Mouse (Mus musculus) intestine, embryonic 14.5 days (tissue): ENCODE data around the gene Tpp1. TPM values are rescaled to one million over a fixed set of nuclear protein-coding genes. Genes with fewer than 3 reads are reported as not detected.

Experiments used
- ATAC-seq: fragments of 200-750 bp; cut with Nextera tagmentation; replicated peaks from 2 replicates; pipeline ENCODE4 v1.8.0; 2017; ENCODE audit warnings: low read depth, moderate number of reproducible peaks, moderate TSS enrichment, moderate library complexity; ENCODE audit not compliant: low FRiP score, low TSS enrichment
- DNase-seq: peaks from one replicate; pipeline ENCODE4 v3.0.0-alpha.2; 2018; ENCODE audit warnings: low spot score
- H3K27ac ChIP-seq: fragments of 300-500 bp; sonication (generic); 2 replicates; pipeline ENCODE4 v1.5.1; 2014; ENCODE audit warnings: low read depth, mild to moderate bottlenecking, control low read depth
- H3K27me3 ChIP-seq: fragments of 300-500 bp; sonication (generic); replicated peaks from 2 replicates; pipeline ENCODE4 v1.6.1; 2014; ENCODE audit warnings: low read length, control low read depth; ENCODE audit not compliant: control insufficient read depth, insufficient read depth
- H3K36me3 ChIP-seq: fragments of 300-500 bp; sonication (generic); 2 replicates; pipeline ENCODE4 v1.6.1; 2014; ENCODE audit warnings: low read length, control low read depth; ENCODE audit not compliant: control insufficient read depth, insufficient read depth
- H3K4me1 ChIP-seq: fragments of 300-500 bp; sonication (generic); replicated peaks from 2 replicates; pipeline ENCODE4 v1.6.1; 2014; ENCODE audit warnings: low read length, control low read depth, mixed read lengths; ENCODE audit not compliant: control insufficient read depth, insufficient read depth
- H3K4me2 ChIP-seq: fragments of 300-500 bp; sonication (generic); 2 replicates; pipeline ENCODE4 v1.6.1; 2014; ENCODE audit warnings: low read length
- H3K4me3 ChIP-seq: fragments of 300-500 bp; sonication (generic); 2 replicates; pipeline ENCODE4 v1.5.1; 2014; ENCODE audit warnings: low read depth, low read length, control low read depth, mixed read lengths
- H3K9ac ChIP-seq: fragments of 300-500 bp; sonication (generic); 2 replicates; pipeline ENCODE4 v1.6.1; 2014; ENCODE audit warnings: mild to moderate bottlenecking, low read length
- H3K9me3 ChIP-seq: fragments of 300-500 bp; sonication (generic); 2 replicates; pipeline ENCODE4 v1.6.1; 2016; ENCODE audit warnings: low read length, control low read depth; ENCODE audit not compliant: control insufficient read depth
- WGBS: fragments of 180-500 bp; shearing (Covaris S2); extraction: QIAGEN DNeasy Blood & Tissue Kit; methylation state at CpG from one replicate; pipeline ENCODE4 v1.1.7; 2014; 5-methylcytosine and 5-hydroxymethylcytosine counted together
- polyA plus RNA-seq: library from polyadenylated mRNA; unstranded; fragments of >200 nt; fragmentation: Nextera tagmentation; extraction: Ambion mirVana; gene quantifications from 2 replicates; pipeline ENCODE4 v1.2.1, GENCODE M21; 2014

Tpp1 gene
- polyA plus RNA-seq, 1 experiment from 2014 or later = 74.1 TPM

DNA sequence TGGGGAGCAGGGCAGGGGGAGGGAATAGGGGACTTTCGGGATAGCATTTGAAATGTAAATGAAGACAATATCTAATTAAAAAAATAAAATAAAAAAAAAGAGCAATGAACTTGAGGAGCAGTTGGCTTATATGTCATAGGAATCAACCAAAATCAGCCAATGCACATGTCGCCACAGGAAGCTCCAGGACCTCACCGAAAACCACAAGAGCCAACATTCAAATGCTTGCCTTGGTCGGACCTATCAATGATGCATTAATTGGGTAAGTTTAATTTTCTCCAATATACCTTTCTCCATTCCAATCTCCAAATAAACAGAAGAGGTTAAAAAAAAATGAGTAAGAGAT is 25.1 kb downstream of the Tpp1 start:
- peaks cover 34% of the 10 kb centered on the region for H3K36me3 ChIP-seq
- no peaks in the 10 kb centered on the region for H3K27me3 ChIP-seq
- 92% methylated on average over 4 of the region's 4 CpGs for WGBS
- H3K9me3 ChIP-seq = no peaks in the 10 kb centered on the region
- no peak overlapping the region for H3K4me3 ChIP-seq
- H3K27ac ChIP-seq = no peak overlapping the region
- no peak overlapping the region for H3K4me2 ChIP-seq
- ATAC-seq (no peak), DNase-seq (no peak)
- H3K9ac ChIP-seq = no peak overlapping the region
- no peaks in the 10 kb centered on the region for H3K4me1 ChIP-seq

DNA sequence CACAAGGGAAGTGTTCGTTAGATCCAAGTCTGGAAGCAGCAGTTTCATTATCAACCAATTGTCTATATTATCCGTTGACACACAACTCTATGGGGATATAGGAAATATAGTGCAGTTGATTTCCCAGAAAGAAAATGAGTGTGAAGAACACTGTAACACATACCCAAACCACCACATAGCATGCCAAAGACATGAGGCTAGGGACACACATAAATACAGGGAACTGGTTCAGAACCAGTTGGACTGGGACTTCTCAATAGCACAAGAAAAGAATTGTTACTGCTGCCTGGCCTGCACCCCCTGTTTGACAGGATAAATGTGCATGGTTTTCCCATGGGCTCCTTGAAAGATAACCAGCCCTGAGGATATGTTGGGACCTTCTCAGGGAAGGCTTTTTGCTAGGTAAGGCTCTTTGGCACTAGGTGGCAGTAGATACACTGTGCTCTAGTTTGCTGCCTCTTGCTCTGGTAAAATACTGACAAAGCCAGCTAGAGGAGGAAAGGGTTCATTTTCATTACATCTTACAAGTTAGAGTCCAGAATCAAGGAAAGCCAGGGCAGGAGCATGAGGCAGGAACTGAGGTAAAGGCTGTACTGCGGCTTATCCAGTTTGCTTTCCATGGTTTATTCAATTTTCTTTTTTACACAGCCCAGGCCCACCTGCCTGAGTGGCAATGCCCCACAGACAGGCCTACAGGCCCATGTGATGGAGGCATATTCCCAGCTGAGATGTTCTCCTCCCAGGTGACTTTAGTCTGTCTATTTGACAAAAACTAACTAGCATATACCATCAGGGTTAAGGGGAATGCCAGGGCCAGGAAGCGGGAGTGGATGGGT is 25.7 kb downstream of the Tpp1 start:
- Histone ChIP-seq H3K27me3 (no peaks in the 10 kb centered on the region), H3K27ac (no peak overlapping the region), H3K4me3 (no peak overlapping the region), H3K9me3 (no peaks in the 10 kb centered on the region), H3K4me1 (no peaks in the 10 kb centered on the region), H3K36me3 (peaks cover 28% of the 10 kb centered on the region), H3K4me2 (no peak overlapping the region), H3K9ac (no peak overlapping the region)
- ATAC-seq (peak; percentile 61), DNase-seq (no peak)
- WGBS = 78% methylated on average over 4 of the region's 4 CpGs

GRCm38 (mm10) chr7:105721916-105722315 is 30.1 kb downstream of the Tpp1 start:
- ATAC-seq (no peak), DNase-seq (no peak)
- no peaks in the 10 kb centered on the region for H3K36me3 ChIP-seq
- H3K9ac ChIP-seq = no peak overlapping the region
- H3K4me3 ChIP-seq = no peak overlapping the region
- H3K4me1 ChIP-seq = no peaks in the 10 kb centered on the region
- no peak overlapping the region for H3K27ac ChIP-seq
- no peak overlapping the region for H3K4me2 ChIP-seq
- no peaks in the 10 kb centered on the region for H3K9me3 ChIP-seq
- WGBS = 81% methylated on average over 2 of the region's 2 CpGs
- H3K27me3 ChIP-seq = no peaks in the 10 kb centered on the region

DNA sequence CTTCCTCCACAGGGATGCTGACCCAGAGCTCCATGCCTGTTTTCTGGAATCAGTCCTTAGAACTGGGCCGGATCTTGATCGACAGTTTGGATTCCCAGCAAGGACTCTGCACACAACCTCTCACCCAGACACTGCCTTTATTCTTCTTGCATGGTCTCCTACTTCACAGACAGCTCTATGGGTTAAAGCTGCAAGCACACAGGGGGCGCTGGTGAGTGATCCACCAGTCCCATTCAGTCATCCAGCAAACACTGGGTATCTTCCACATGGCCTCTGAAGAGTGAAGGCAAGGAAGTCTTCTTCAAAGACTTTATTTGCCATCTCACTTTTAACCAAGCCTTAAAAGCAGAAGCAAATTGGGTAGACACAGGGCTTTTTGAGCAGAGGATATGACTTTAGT is 36.7 kb downstream of the Tpp1 start:
- H3K27me3 ChIP-seq = no peaks in the 10 kb centered on the region
- H3K9me3 ChIP-seq = no peaks in the 10 kb centered on the region
- no peaks in the 10 kb centered on the region for H3K4me1 ChIP-seq
- no peak overlapping the region for H3K27ac ChIP-seq
- DNase-seq = no peak
- H3K4me2 ChIP-seq = no peak overlapping the region
- H3K4me3 ChIP-seq = no peak overlapping the region
- no peaks in the 10 kb centered on the region for H3K36me3 ChIP-seq
- ATAC-seq = no peak
- H3K9ac ChIP-seq = no peak overlapping the region
- 61% methylated on average over 3 of the region's 3 CpGs for WGBS

- ATAC-seq = no peak
- Histone ChIP-seq H3K4me3 (no peak overlapping the region), H3K27me3 (no peaks in the 10 kb centered on the region), H3K9ac (no peak overlapping the region), H3K36me3 (no peaks in the 10 kb centered on the region), H3K9me3 (no peaks in the 10 kb centered on the region), H3K4me1 (no peaks in the 10 kb centered on the region), H3K4me2 (no peak overlapping the region), H3K27ac (no peak overlapping the region)
- no peak for DNase-seq
- WGBS = 92% methylated on average over 5 of the region's 5 CpGs
Measured at GRCm38 (mm10) chr7:105708733-105709132, 43.3 kb downstream of the Tpp1 start.

DNA sequence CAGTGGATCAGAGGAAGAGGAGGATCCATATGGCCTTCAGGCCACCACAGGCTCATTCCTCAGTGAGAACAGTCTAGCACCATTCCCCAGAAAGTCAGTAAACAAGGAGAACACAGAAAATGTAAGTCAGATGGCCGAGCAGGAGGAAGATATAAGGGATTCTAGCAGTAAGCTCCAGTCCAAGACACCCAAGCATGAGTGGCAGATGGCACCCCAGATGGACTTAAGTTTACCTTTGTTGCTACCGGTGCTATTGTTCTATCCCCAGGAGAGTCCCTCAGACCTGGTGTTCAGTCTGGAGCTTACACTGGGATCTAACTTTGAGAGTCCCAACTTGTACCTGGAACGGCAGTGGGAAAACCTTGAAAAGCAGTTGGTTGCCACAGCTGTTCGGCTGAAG is 48.2 kb downstream of the Tpp1 start:
- H3K27ac ChIP-seq = no peak overlapping the region
- ATAC-seq (no peak), DNase-seq (no peak)
- H3K4me3 ChIP-seq = no peak overlapping the region
- H3K9me3 ChIP-seq = no peaks in the 10 kb centered on the region
- WGBS = 86% methylated on average over 4 of the region's 4 CpGs
- H3K27me3 ChIP-seq = no peaks in the 10 kb centered on the region
- no peaks in the 10 kb centered on the region for H3K36me3 ChIP-seq
- no peak overlapping the region for H3K9ac ChIP-seq
- no peak overlapping the region for H3K4me2 ChIP-seq
- no peaks in the 10 kb centered on the region for H3K4me1 ChIP-seq

GRCm38 (mm10) chr7:105703184-105703583 is 48.9 kb downstream of the Tpp1 start:
- DNase-seq (no peak), ATAC-seq (no peak)
- Histone ChIP-seq H3K27me3 (no peaks in the 10 kb centered on the region), H3K4me2 (no peak overlapping the region), H3K4me3 (no peak overlapping the region), H3K36me3 (no peaks in the 10 kb centered on the region), H3K9me3 (no peaks in the 10 kb centered on the region), H3K27ac (no peak overlapping the region), H3K4me1 (no peaks in the 10 kb centered on the region), H3K9ac (no peak overlapping the region)
- 86% methylated on average over 16 of the region's 16 CpGs for WGBS

Other genes starting within 250 kb of the Tpp1 start
- 36.1 and 37.5 TPM in 2 replicates for gene Smpd1, start 197.9 kb downstream of the Tpp1 start, polyA plus RNA-seq
- gene Apbb1, start 170.6 kb downstream of the Tpp1 start, polyA plus RNA-seq = 45.1 and 46.3 TPM in 2 replicates
- 0.46 and 0.65 TPM in 2 replicates for gene Hpx, start 152.1 kb downstream of the Tpp1 start, polyA plus RNA-seq
- 25.0 and 27.2 TPM in 2 replicates for gene Trim3, start 118.7 kb downstream of the Tpp1 start, polyA plus RNA-seq
- gene Timm10b, start 112.2 kb downstream of the Tpp1 start, polyA plus RNA-seq = 213 and 215 TPM in 2 replicates
- 88.4 and 89.7 TPM in 2 replicates for gene Arfip2, start 111.8 kb downstream of the Tpp1 start, polyA plus RNA-seq
- gene Gm45799, start 111.7 kb downstream of the Tpp1 start, polyA plus RNA-seq = 35.5 and 48.9 TPM in 2 replicates
- 1.8 and 2.0 TPM in 2 replicates for gene Dnhd1, start 101.4 kb downstream of the Tpp1 start, polyA plus RNA-seq
- gene Ilk, start 15.6 kb downstream of the Tpp1 start, polyA plus RNA-seq = 353 and 396 TPM in 2 replicates
- 36.7 and 41.8 TPM in 2 replicates for gene Rrp8, start 14.8 kb downstream of the Tpp1 start, polyA plus RNA-seq
- 163 and 185 TPM in 2 replicates for gene Taf10, start 7.9 kb downstream of the Tpp1 start, polyA plus RNA-seq
- gene Dchs1, start 35.4 kb upstream of the Tpp1 start, polyA plus RNA-seq = 17.5 and 18.7 TPM in 2 replicates
- 379 and 393 TPM in 2 replicates for gene Mrpl17, start 58.9 kb upstream of the Tpp1 start, polyA plus RNA-seq
- 0.73 and 0.96 TPM in 2 replicates for gene Gm4070, start 201.7 kb upstream of the Tpp1 start, polyA plus RNA-seq